Mouse (Mus musculus) intestine, postnatal 0 days (tissue): ENCODE results near the gene Cxcl3. TPM values are rescaled to one million over a fixed set of nuclear protein-coding genes. Genes with fewer than 3 reads are reported as not detected.

ENCODE experiments used
- ATAC-seq: fragments of 200-750 bp; cut with Nextera tagmentation; 2 replicates; pipeline ENCODE4 v1.8.0; 2017; ENCODE audit warnings: mild to moderate bottlenecking, moderate TSS enrichment, moderate library complexity
- H3K27ac ChIP-seq: fragments of 300-500 bp; sonication (generic); 2 replicates; pipeline ENCODE4 v1.5.1; 2014; ENCODE audit warnings: mild to moderate bottlenecking, low read depth, low read length, moderate library complexity
- H3K27me3 ChIP-seq: fragments of 300-500 bp; sonication (generic); replicated peaks from 2 replicates; pipeline ENCODE4 v1.6.1; 2014; ENCODE audit warnings: low read length, mixed read lengths; ENCODE audit not compliant: control insufficient read depth, insufficient read depth
- H3K36me3 ChIP-seq: fragments of 300-500 bp; sonication (generic); 2 replicates; pipeline ENCODE4 v1.6.1; 2014; ENCODE audit warnings: mild to moderate bottlenecking, moderate library complexity; ENCODE audit not compliant: control insufficient read depth, insufficient read depth
- H3K4me1 ChIP-seq: fragments of 300-500 bp; sonication (generic); replicated peaks from 2 replicates; pipeline ENCODE4 v1.6.1; 2014; ENCODE audit warnings: antibody characterized with exemption, low read length, mixed read lengths; ENCODE audit not compliant: control insufficient read depth, insufficient read depth
- H3K4me2 ChIP-seq: fragments of 300-500 bp; sonication (generic); replicated peaks from 2 replicates; pipeline ENCODE4 v1.6.1; 2014; ENCODE audit warnings: low read depth, mild to moderate bottlenecking, moderate library complexity
- H3K4me3 ChIP-seq: fragments of 300-500 bp; sonication (generic); 2 replicates; pipeline ENCODE4 v1.5.1; 2014; ENCODE audit warnings: low read depth, low read length
- H3K9ac ChIP-seq: fragments of 300-500 bp; sonication (generic); 2 replicates; pipeline ENCODE4 v1.6.1; 2014; ENCODE audit warnings: mild to moderate bottlenecking, low read depth, low read length
- H3K9me3 ChIP-seq: fragments of 300-500 bp; sonication (generic); 2 replicates; pipeline ENCODE4 v1.6.1; 2016; ENCODE audit warnings: mixed run types; ENCODE audit not compliant: control insufficient read depth
- CTCF ChIP-seq: sonication (generic); IDR thresholded peaks from 2 replicates; pipeline ENCODE4 v1.5.1; 2016; ENCODE audit warnings: low read depth, mild to moderate bottlenecking, control low read depth, antibody characterized with exemption, moderate library complexity
- WGBS: fragments of 180-500 bp; shearing (Covaris S2); extraction: QIAGEN DNeasy Blood & Tissue Kit; methylation state at CpG from one replicate; pipeline ENCODE4 v1.1.7; 2014; 5-methylcytosine and 5-hydroxymethylcytosine counted together
- polyA plus RNA-seq: library from polyadenylated mRNA; unstranded; fragments of >200 nt; fragmentation: Nextera tagmentation; extraction: Ambion mirVana; gene quantifications from 2 replicates; pipeline ENCODE4 v1.2.1, GENCODE M21; 2015

Gene Cxcl3
- polyA plus RNA-seq, 1 experiment from 2014 or later = not detected

DNA sequence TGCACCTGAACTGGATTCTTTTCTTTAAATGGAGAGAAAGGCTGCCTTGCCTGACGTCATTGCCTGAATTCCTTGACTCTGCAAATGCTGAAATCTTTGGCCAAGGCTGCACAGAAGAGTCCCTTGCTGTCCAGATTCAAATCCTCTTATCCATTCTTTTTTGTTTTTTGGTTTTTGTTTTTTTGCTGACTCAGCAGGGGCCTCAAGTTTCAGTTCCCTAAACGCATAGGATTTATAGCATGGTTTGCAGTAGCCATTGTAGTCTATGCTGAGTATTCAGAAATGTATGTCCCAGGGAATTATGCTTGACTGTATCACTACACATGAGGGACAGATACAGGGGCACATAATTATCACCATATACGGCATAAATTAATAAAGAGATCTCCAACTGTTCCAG, 14.5 kb upstream of the Cxcl3 start:
- no peak for TF ChIP-seq CTCF
- ATAC-seq = no peak
- no peak overlapping the region for H3K9ac ChIP-seq
- no peaks in the 10 kb centered on the region for H3K9me3 ChIP-seq
- no peaks in the 10 kb centered on the region for H3K36me3 ChIP-seq
- H3K4me3 ChIP-seq = no peak overlapping the region
- no peaks in the 10 kb centered on the region for H3K27me3 ChIP-seq
- no peak overlapping the region for H3K27ac ChIP-seq
- H3K4me2 ChIP-seq = no peak overlapping the region
- H3K4me1 ChIP-seq = no peaks in the 10 kb centered on the region
- 78% methylated on average over 3 of the region's 3 CpGs for WGBS

DNA sequence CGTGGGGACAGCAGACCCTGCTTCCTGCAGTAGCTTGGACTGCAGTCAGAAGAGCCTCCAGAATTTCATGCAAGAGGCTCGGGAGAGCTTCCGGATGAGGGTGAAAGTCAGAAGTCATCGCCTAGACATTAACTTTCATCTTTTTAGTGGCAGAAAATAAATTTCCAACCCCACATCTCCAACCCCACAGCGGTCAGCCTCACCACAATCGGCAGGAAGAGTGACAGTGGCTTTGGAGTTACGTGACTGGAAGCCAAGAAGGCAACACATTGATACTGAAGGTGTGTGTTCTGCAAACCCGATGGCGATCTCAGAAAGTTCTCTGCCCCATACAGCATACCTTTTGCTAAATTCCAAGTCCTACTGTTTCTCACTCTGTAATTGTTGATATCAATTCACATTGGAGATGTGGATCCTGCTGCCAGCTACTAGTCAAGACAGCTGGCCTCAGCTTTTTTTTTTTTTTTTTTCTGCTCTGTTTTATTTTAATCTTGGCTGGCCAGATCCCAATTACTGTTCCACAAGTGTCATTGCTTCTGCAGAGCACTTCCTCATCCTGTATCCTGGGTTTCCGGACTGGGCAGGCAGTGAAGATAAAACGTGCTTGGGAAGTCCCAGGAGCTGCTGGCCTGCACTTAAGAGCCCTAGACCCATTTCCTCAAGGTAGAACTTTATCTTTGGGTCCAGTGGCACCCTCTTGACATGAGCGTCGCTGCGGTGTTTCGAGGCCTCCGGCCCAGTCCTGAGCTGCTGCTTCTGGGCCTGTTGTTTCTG, 13.8 kb upstream of the Cxcl3 start, which contains the start of gene Pf4:
TSS of gene Pf4 (plus strand) at position 556 of the 774 bp plus-strand sequence.
- ATAC-seq = no peak
- TF ChIP-seq CTCF = no peak
- no peak within 1 kb of the TSS for H3K27ac ChIP-seq
- no peak within 1 kb of the TSS for H3K4me2 ChIP-seq
- H3K4me1 ChIP-seq = no peaks in the 10 kb centered on the region
- no peaks in the 10 kb centered on the region for H3K36me3 ChIP-seq
- no peaks in the 10 kb centered on the region for H3K9me3 ChIP-seq
- no peak within 1 kb of the TSS for H3K9ac ChIP-seq
- 69% methylated on average over 16 of the region's 16 CpGs for WGBS
- H3K27me3 ChIP-seq = no peaks in the 10 kb centered on the region
- no peak within 1 kb of the TSS for H3K4me3 ChIP-seq

DNA sequence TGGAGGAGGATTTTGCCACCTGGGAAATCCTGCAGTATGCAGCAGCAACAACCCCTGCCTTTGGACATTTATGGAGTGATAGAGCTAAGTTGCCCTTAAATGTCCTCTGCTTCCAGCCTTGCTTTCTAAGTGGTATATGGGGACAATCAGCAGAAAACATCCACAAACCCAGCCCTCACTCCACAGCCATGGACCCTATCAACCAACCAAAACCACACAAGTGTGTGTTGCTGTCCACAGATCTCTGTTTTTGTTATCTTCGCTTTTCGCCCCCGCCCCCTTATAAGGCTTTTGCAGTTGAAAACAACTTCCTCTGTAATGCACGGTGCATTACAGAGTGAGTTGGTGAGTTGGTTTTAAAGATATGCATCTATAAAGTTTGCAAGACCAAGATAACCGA, 10.3 kb upstream of the Cxcl3 start:
- Histone ChIP-seq H3K4me2 (no peak overlapping the region), H3K27ac (no peak overlapping the region), H3K4me1 (no peaks in the 10 kb centered on the region), H3K27me3 (no peaks in the 10 kb centered on the region), H3K9me3 (no peaks in the 10 kb centered on the region), H3K9ac (no peak overlapping the region), H3K4me3 (no peak overlapping the region), H3K36me3 (no peaks in the 10 kb centered on the region)
- no peak for TF ChIP-seq CTCF
- WGBS = 83% methylated on average over 5 of the region's 5 CpGs
- no peak for ATAC-seq

DNA sequence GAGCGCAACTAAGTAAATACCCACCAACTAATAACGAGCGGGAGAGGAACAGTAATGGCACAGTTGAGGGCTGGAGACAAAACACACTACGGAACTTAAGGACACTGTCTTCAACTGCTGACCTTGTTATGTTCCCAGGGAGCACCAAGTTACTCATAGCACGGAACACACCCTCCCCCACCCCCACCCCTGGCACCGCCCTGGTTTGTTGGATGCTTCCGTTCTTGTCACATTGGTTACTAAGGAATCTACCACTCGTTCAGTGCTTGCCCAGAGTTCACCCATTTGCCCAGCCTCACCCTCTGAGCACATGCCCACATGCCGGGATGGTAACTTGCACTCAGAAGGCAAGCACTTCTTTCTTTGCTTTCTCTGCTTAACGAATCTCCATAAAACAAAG, 8.3 kb upstream of the Cxcl3 start:
- no peak for ATAC-seq
- TF ChIP-seq CTCF = no peak
- Histone ChIP-seq H3K9ac (no peak overlapping the region), H3K36me3 (no peaks in the 10 kb centered on the region), H3K4me2 (no peak overlapping the region), H3K4me1 (no peaks in the 10 kb centered on the region), H3K4me3 (no peak overlapping the region), H3K27ac (no peak overlapping the region), H3K9me3 (no peaks in the 10 kb centered on the region), H3K27me3 (no peaks in the 10 kb centered on the region)
- WGBS = 78% methylated on average over 10 of the region's 10 CpGs

DNA sequence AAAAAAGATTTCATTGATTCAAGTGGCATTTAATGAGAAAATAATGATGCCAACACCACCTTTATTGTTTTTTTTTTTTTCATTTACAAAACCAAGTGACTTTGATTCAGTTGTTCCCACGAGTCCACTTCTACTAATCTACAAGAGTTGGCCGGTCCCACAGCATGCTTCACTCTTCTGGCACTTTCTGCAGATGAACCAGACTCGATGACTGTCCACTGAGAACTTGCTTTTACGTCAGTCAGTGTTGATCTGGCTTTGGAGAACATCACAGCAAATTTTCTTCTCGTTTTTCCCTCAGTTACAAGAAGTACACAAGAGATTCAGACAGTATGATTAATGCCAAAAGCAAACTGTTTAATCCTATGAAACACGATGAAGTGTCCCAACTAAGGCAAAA, 7.0 kb upstream of the Cxcl3 start:
- H3K4me1 ChIP-seq = no peaks in the 10 kb centered on the region
- no peak for TF ChIP-seq CTCF
- no peak overlapping the region for H3K4me2 ChIP-seq
- H3K9me3 ChIP-seq = no peaks in the 10 kb centered on the region
- H3K27me3 ChIP-seq = no peaks in the 10 kb centered on the region
- WGBS = 76% methylated on average over 6 of the region's 6 CpGs
- no peak for ATAC-seq
- H3K9ac ChIP-seq = no peak overlapping the region
- no peaks in the 10 kb centered on the region for H3K36me3 ChIP-seq
- no peak overlapping the region for H3K4me3 ChIP-seq
- no peak overlapping the region for H3K27ac ChIP-seq

DNA sequence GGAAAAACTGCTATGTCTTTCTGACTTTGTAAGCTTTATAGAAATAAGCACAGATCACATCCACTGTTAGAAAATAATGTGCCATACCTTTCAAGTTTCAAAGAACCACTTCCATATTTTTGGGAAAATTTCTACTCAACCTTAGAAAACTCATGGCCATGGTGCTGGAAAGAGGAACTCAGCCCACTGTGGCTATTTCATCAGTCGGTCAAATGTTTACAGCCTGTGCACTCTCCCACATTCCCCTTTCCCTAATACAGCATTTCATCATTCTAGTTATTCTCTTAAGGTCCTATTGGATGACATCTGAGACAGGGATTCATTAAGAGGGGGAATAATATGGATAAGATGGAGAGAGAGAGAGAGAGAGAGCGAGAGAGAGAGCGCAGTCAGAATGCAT, 2.2 kb upstream of the Cxcl3 start:
- 80% methylated on average over 3 of the region's 3 CpGs for WGBS
- H3K4me1 ChIP-seq = no peaks in the 10 kb centered on the region; the same call in 1 of the 2 replicates
- TF ChIP-seq CTCF = no peak
- H3K4me2 ChIP-seq = no peak overlapping the region
- H3K36me3 ChIP-seq = no peaks in the 10 kb centered on the region
- H3K27ac ChIP-seq = no peak overlapping the region
- H3K9ac ChIP-seq = no peak overlapping the region
- H3K9me3 ChIP-seq = no peaks in the 10 kb centered on the region
- H3K27me3 ChIP-seq = no peaks in the 10 kb centered on the region
- H3K4me3 ChIP-seq = no peak overlapping the region
- ATAC-seq = no peak

DNA sequence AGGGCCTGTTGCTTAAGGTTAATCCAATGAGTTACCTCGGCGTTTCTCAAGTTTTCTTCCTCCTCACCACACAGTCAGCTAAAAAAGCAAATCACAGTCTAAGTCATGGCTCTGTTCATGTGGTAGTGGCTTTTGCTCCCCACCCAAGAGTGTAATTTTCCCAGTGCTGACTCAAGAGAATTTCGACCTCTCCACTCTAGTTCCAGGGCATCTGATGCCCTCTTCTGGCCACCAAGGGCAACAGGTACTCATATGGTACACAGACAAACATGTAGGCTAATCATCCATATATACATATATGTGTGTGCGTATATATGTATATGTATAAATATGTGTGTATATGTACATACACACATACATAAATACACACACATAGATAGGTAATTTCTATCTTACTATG, 2.2 kb downstream of the Cxcl3 start:
- H3K4me1 ChIP-seq = no peaks in the 10 kb centered on the region; the same call in 1 of the 2 replicates
- H3K36me3 ChIP-seq = no peaks in the 10 kb centered on the region
- no peaks in the 10 kb centered on the region for H3K9me3 ChIP-seq
- H3K27ac ChIP-seq = no peak overlapping the region
- no peaks in the 10 kb centered on the region for H3K27me3 ChIP-seq
- no peak overlapping the region for H3K4me2 ChIP-seq
- H3K4me3 ChIP-seq = no peak overlapping the region
- 76% methylated on average over 4 of the region's 4 CpGs for WGBS
- no peak overlapping the region for H3K9ac ChIP-seq
- no peak for ATAC-seq
- TF ChIP-seq CTCF = peak; percentile 62
